Mouse (Mus musculus) cerebellum, postnatal 36 days (tissue): ENCODE measurements around the gene Zbtb44.
A peak's percentile ranks its signal among the peaks of the same experiment; 100 is the strongest.

Experiments used
- DNase-seq, 2 experiments: peaks; one replicate each; pipeline ENCODE4 v3.0.0; 2021 to 2022; ENCODE audit warnings: mixed read lengths in 2 of 2

Gene Zbtb44

GRCm38 (mm10) chr9:31072256-31072655 is 41.8 kb downstream of the Zbtb44 start:
- DNase-seq, result no peak

- no peak for DNase-seq
Measured at GRCm38 (mm10) chr9:31073797-31074196, 43.4 kb downstream of the Zbtb44 start.

GRCm38 (mm10) chr9:31074836-31075235 is 44.4 kb downstream of the Zbtb44 start:
- no peak for DNase-seq

GRCm38 (mm10) chr9:31080726-31081125 is 50.3 kb downstream of the Zbtb44 start:
- DNase-seq, result no peak

- DNase-seq, result peak; percentile 72 to 82
Measured at GRCm38 (mm10) chr9:31082054-31082666, 51.7 kb downstream of the Zbtb44 start.

- no peak for DNase-seq
Measured at GRCm38 (mm10) chr9:31082771-31083170, 52.3 kb downstream of the Zbtb44 start.

- no peak for DNase-seq
Measured at GRCm38 (mm10) chr9:31085556-31085955, 55.1 kb downstream of the Zbtb44 start.

- DNase-seq, result peak; percentile 65 to 74
Measured at GRCm38 (mm10) chr9:31086085-31086753, 55.8 kb downstream of the Zbtb44 start.

- no peak for DNase-seq
Measured at GRCm38 (mm10) chr9:31086754-31087145, 56.3 kb downstream of the Zbtb44 start.

- no peak for DNase-seq
Measured at GRCm38 (mm10) chr9:31087466-31087865, 57.0 kb downstream of the Zbtb44 start.

GRCm38 (mm10) chr9:31088116-31088515 is 57.7 kb downstream of the Zbtb44 start:
- DNase-seq, result no peak

- DNase-seq, result no peak
Measured at GRCm38 (mm10) chr9:31088883-31089282, 58.4 kb downstream of the Zbtb44 start.

GRCm38 (mm10) chr9:31089541-31089940 is 59.1 kb downstream of the Zbtb44 start:
- no peak for DNase-seq

- DNase-seq, result peak; percentile 35 to 46
Measured at GRCm38 (mm10) chr9:31090081-31091023, 59.9 kb downstream of the Zbtb44 start.

GRCm38 (mm10) chr9:31091162-31091581 is 60.7 kb downstream of the Zbtb44 start:
- DNase-seq, result peak; percentile 23 to 35

GRCm38 (mm10) chr9:31092111-31092832 is 61.8 kb downstream of the Zbtb44 start:
- no peak for DNase-seq

- no peak for DNase-seq
Measured at GRCm38 (mm10) chr9:31092833-31093195, 62.4 kb downstream of the Zbtb44 start.

GRCm38 (mm10) chr9:31097088-31098082 is 66.9 kb downstream of the Zbtb44 start:
- DNase-seq, result no peak

- no peak for DNase-seq
Measured at GRCm38 (mm10) chr9:31098118-31098517, 67.7 kb downstream of the Zbtb44 start.

- DNase-seq, result no peak
Measured at GRCm38 (mm10) chr9:31108464-31108863, 78.0 kb downstream of the Zbtb44 start.

GRCm38 (mm10) chr9:31115586-31115985 is 85.1 kb downstream of the Zbtb44 start:
- no peak for DNase-seq

- DNase-seq, result no peak
Measured at GRCm38 (mm10) chr9:31117088-31117487, 86.6 kb downstream of the Zbtb44 start.
